Mouse (Mus musculus): ENCODE results near the gene Pogk.

Pogk gene

GRCm38 (mm10) chr1:166409701-166410220 is at the start of gene Pogk:
Pogk (minus strand) TSS chr1:166409863.
- peak; percentile 84 to 91 for DNase-seq

- DNase-seq = no peak
These were observed 32.3 kb upstream of the Pogk start for GRCm38 (mm10) chr1:166441992-166442391.

DNA sequence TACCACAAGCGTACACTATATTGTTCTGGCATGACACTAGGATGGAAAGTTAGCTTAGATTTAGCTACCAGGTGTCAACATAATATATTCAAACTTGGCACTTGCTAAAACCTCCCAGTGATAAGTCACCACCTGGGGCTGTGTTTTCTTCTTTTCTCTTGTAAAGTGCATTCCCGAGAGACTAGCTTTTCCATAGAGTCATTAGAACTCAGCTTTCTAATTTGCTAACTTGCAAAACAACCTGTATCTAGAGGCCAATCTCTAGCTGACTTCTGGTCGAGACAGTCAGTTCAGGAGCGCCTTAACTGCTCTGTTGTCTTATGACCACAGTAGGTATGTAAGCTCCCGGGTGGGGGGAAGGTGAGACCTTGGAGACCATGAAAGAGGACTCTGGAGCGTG is 29.8 kb upstream of the Pogk start:
- DNase-seq = no peak

- peak in 1 of 2 experiments; percentile 18 for DNase-seq
These were observed 20.3 kb upstream of the Pogk start for GRCm38 (mm10) chr1:166429809-166430431.

- peak; percentile 22 to 31 for DNase-seq
These were observed 19.4 kb upstream of the Pogk start for GRCm38 (mm10) chr1:166429053-166429452.

GRCm38 (mm10) chr1:166412266-166412665 is 2.6 kb upstream of the Pogk start:
- no peak for DNase-seq

- DNase-seq = no peak
These were observed 1.9 kb upstream of the Pogk start for GRCm38 (mm10) chr1:166411541-166411940.

DNA sequence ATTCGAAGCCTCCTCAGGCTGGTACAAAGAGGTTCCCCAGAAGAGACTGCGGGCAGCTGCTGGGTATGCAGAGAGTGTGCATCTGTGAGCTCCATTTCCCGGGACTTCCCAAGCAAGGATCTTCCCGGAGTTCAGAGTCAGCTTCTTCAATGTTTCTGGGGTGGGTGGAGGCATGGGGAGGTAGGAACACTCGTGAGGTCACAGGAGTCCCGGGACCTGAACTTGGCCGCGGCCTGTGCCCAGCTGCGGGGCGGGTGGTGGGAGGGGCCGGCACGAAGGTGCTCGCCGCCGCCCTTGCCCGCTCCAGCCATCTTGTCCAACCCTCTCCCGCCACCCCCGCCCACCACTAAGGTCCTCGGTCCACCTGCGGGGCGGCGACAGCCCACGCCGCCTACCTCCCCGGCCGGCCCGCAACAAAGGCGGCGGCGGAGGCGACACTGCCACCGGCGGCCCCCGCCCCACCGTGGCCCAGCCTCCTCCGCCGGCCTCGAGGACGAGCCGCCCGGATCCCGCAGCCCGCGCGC is 424 bp downstream of the Pogk start:
- DNase-seq = peak in 1 of 2 experiments; percentile 74

- no peak for DNase-seq
These were observed 5.8 kb downstream of the Pogk start for GRCm38 (mm10) chr1:166403846-166404245.

GRCm38 (mm10) chr1:166402003-166402402 is 7.7 kb downstream of the Pogk start:
- peak; percentile 36 to 50 for DNase-seq

GRCm38 (mm10) chr1:166401455-166401854 is 8.2 kb downstream of the Pogk start:
- peak; percentile 78 to 86 for DNase-seq

GRCm38 (mm10) chr1:166396381-166396780 is 13.3 kb downstream of the Pogk start:
- no peak for DNase-seq

GRCm38 (mm10) chr1:166395661-166396060 is 14.0 kb downstream of the Pogk start:
- DNase-seq = no peak

DNA sequence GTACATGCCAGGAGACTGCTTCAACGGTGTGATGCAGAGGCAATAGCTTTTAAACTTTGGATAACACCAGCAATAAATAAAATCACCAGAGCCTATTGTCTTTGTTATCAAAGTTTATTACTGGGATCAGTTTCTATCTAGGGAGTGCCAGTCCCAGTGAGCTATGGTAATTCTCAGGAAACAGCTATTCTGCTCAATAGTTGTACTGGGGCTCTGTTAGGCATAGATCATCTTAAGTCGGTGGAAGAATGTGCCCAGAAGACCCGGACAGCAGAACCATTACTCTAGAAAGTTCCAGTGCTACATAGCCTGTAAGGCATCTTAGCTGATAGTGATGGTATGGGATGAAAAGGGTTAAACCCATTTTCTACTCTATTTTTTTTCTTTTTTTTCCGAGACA is 14.9 kb downstream of the Pogk start:
- no peak for DNase-seq

DNA sequence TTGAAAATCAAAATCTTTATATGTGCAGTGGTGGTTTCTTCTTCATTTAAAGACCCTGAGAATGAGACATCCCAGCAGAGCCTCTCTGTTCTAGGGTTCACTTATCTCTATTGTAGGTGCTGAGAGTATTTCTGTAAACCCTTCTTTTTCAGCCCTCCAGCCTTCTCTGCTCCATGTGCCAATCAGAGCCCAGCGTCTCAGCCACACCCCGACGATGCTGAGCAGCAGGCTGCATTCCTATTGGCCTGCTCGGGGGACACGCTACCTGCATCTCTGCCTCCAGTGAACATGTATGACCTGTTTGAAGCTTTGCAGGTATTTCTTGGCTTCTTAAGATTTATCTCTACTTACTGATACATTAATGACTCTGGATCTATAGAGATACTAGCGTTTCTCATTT is 18.0 kb downstream of the Pogk start:
- no peak for DNase-seq

DNA sequence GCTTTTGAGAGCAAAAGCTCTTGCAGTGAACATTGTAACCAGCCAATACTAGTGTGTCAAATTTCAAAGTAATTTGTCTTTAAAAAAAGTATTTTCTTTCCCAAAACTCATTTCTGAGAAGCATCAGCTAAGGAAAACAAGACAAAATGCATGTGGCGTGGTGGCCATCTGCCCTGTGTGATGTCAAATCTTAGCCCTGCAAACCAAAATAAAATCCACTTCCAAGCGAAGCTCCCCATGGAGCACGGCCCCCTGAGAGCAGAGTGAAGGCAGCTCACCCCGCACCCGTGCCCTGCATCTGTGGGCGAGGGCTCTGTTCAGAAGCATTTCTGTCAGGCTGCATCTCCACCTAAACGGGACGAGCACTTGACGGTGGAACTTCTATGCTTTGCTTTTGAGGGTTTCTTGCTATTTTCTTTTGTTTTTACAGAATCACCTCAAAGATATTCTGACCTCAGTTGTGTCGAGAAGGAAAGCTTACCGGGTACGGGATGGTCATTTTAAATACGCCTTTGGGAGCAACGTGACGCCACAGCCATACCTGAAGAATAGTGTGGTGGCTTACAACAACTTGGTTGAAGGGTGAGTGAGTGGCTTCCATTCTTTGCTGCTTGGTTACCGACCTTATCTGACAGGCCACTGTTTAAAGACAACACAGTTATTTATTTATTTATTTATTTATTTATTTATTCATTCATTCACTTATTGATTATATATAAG is 20.1 kb downstream of the Pogk start:
- no peak for DNase-seq

GRCm38 (mm10) chr1:166388511-166388910 is 21.2 kb downstream of the Pogk start:
- no peak for DNase-seq

DNA sequence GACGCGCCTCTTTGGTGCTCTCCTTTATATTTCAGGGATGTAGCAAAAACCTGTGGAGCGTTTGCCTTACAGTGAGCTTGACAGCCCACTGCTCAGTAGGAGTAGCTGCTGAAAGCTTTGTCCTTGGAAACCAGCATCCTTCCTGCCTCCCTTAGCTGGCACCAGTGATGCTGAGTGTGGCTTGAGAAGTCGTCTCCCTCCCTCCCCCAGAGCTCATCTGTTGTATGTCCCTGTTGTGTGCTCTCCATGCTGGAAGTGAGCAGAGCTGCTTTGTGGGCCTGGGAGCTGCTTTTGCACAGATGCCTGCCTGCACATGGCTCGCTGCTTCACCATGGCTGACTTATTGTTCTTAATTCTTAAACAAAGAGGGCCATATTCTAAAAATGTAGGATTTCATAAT is 24.2 kb downstream of the Pogk start:
- DNase-seq = no peak

DNA sequence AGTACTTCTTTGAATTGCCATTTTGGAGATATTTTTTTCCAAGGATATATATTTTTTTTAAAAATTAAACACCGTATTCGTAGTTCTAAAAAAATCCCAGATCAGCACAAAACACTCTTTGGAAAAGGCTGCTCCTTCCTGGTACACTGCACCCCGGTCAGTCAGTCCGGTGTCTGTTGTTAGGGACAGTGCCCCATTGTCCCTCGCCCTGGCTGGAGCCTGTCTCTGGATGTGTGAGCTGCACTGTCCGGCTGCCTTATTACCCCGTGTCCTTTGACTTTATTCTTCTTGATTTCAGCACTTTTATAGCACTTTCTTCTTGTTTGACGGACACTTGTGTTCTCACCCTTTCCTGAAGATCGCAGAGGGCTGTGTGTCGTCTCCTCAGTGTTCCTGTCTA is 25.0 kb downstream of the Pogk start:
- DNase-seq = no peak

GRCm38 (mm10) chr1:166382626-166383025 is 27.0 kb downstream of the Pogk start:
- DNase-seq = no peak

DNA sequence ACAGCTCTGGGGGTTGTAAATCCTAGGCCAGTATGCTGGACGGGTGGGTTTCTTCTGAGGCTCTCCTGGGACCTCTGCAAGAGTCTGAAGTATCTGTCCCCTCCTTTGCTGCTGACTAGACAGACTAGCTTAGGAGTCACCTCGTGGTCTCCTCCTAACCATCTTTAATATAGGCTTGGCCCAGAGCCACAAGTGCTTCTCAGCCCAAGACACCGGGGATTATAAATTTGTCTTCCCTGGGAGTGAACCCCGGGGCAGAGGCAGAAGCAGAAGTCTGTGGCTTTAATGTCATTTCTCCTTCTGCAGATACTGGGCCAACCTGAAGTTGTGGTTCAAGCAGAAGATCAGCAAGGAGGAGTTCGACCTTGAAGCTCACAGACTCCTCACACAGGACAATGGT is 27.8 kb downstream of the Pogk start:
- DNase-seq = no peak

- DNase-seq = no peak
These were observed 28.3 kb downstream of the Pogk start for GRCm38 (mm10) chr1:166381336-166381735.

GRCm38 (mm10) chr1:166379630-166380231 is 29.9 kb downstream of the Pogk start:
- DNase-seq = peak; percentile 74 to 76
